Mouse (Mus musculus) kidney, adult 9 months (tissue): ENCODE data around the gene Hnf4a.

ENCODE experiments used
- DNase-seq: peaks from one replicate; pipeline ENCODE4 v3.0.0; 2022

Hnf4a gene

DNA sequence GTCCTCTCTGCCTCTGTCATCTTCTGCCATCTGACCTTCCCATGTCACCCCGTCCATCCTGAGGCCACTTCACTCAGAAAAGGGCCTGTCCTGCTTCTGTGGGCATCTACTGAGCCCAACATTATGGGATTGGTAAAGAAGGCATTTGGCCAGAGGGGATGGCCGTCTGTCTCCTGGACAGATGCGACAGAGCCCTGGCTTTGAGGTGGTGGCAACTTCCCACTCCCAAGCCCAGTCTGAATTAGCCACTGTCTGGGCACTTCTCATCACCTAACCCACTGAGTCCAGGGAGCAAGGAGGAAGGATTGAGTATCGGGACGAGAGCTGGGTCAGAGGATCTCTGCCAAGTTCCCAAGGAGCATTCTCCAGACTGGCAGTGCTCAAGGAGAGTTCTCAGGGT is 14.6 kb upstream of the Hnf4a start, which contains the start of gene R3hdml:
TSS of gene R3hdml (plus strand) at position 301 of the 400 bp plus-strand sequence.
- no peak for DNase-seq

DNA sequence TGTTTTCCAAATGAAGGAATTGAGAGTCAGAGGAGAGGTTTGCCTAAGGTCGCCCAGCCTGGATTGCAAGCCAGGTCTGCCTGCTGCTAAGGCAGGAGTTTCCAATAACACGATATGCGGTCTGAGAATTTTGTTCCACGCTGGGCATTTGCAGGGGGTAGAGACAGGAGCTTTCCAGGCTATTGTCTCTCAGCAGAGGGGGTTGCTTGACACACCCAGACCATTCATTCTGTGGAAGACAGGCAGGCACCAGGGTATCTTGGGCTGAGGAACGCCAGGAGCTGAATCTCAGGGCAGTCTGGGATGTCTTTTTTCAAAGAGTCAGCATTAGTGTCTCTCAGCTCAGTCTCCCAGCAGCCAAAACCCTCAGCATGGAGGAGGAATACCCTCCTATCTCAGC is 13.6 kb upstream of the Hnf4a start:
- DNase-seq, result no peak

DNA sequence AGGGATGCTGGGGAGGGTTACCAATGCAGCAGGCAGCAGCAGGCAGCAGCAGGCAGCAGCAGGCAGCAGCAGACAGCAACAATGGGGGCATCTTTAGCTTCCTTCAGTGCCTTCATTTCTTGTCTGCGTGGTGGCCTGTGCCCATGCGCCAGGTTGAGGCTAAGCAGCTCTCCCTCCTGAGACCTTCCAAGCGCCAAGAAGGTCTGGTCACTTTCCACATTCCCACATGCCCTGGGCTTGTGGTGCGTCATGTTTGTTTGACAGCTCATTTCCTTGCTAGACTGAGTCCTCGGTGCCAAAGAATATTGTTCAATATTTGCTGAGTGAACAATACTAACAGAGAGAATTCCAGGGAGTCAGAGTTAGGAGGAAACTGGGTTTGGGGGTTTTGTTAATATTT is 12.6 kb upstream of the Hnf4a start:
- no peak for DNase-seq

DNA sequence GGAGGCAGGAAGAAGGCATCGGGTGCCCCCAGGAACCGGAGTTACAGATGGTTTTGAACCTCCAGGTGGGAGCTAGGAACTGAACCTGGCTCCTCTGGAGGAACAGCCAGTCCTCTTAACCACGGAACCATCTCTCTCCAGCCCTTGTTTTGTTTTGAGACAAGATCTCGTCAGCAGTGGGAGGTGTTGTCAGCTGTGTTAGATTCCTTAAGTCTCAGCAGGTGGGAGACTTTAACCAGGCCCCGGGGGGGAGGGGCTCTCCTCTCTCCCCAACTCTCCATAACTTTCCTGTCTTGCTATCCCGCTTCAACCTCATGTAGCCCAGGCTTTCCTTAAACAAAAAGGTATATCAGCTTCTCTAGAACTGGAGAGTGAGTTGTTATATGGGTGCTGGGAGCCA is 12.2 kb upstream of the Hnf4a start:
- no peak for DNase-seq

DNA sequence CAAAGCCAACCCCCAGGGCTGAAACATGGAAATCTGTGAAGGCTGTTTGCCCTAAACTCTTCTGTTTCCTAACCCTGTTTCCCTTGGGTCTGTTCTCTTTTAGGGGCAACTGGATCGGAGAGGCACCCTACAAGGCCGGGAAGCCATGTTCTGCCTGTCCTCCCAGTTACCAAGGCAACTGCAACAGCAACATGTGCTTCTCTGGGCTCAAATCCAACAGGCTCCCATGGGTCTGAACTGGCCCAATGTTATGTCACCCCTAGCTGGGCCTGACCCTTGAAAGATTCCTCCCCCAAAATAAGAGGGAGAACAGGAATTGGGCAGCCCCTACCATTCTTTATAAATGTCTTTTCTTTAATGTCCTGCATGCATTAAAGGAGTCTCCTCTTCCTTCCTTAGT is 4.4 kb upstream of the Hnf4a start:
- DNase-seq, result peak; percentile 37

DNA sequence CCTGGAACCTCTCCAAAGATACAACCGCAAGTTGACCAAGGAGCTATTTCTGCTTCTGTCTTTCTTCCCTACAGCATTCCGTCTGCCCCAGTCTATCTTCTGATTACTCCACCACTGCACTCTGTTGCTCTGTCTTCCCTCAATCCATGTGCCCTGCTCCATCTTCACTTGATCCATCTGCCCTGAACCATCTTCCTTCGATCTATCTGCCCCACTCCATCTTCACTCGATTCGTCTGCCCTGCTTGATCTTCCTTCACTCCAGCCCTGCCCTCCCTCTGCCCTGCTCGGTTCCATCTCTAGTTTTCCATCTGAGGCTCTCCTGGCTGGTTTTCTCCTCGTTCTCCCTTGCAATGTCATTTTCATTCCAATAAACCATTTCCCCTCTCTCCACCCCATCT is 3.4 kb upstream of the Hnf4a start:
- no peak for DNase-seq

DNA sequence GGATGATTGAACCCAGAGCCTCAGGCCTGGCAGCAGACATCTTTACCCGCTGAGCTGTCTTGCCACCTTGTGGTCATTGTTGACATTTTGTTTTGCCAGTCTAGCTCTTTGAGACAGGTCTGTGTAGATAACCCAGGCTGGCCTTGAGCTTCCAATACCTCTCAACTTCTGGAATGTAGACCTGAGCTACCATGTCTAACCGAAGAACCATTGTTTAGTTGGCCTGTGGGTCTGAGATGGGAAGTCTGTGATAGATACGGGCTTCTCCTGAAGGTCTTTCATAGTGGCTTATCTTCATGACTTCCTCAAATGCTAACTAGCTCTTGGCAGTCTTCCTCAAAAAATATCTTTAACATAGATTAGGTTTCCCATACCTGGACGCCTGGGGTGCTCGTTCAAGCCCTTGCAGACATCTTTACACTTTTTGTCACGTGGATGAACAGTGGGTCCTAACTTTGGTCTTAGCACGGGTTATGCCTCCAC is 19.2 kb downstream of the Hnf4a start:
- no peak for DNase-seq

DNA sequence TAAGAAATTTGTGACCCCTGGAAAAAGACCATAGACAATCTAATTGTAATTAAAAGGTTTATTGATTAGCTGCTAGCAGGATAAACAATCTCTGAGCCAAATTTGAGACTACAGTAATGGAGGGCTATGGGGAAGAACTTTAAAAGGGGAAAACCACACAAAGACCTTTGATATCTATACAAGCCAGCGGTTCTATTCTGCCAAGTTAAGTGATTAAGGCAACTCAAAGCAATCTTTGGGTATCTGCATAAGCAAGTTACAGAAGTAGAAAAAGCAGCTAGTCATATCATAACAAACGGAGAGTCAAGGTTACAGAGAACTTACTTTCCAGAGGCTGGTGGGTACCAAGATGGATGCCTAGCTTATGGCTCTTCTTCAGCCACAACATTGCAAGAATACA is 20.9 kb downstream of the Hnf4a start:
- no peak for DNase-seq

DNA sequence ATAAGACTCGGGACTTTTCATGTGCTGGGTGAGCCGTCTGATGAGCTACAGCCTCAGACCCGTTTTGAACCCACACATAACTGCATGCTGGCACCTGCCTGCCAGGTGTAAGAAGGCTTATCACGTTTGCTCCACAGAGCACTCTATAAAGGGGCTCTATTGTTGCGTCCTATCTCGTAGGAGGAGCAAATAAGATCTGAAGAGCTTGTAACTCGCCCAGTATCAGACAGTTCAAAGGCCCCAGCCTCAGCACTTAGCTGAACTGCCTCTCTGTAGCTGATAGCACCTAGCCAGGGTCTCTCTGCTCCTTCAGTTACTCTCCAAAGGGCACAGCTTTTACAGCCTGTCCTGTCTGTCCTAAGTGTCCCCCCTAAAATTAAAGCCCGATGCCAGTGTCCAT is 23.8 kb downstream of the Hnf4a start:
- no peak for DNase-seq

DNA sequence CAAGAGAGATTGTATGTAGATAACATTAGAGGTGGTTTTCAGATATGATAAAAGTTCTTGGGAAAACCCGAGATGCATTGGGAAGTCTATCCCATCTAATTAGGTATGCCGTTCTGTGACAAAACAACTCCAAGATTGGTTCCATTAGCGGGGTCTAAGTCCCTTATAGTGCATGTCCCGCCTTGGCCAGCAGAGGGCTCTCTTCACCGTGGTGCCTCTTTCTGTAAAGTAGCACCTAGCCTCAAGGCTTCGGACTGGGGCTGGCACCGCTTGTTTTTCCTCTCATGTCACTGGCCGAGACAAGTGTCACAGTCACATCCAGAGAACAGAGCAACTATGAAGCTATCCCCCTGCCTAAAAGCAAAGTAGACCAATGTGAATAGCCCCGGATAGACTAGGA is 25.3 kb downstream of the Hnf4a start:
- peak; percentile 85 for DNase-seq

DNA sequence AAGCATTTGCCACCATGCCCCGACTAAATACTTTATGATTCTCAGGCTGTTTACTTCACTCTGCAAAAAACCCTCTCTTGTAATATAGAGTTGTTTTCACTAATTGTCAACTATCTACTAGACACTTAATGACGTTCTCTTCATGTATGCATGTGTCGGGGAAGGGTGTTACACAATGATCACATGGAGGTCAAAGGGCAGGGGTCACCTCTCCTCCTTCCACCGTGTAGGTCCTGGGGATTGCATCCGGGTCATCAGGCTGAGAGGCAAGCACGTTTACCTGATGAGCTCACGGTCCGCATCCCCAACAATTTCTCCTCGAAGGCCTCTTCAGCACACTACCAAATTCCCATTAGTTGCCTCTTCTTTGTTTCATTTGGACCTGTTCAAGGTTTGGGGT is 26.6 kb downstream of the Hnf4a start:
- peak; percentile 66 for DNase-seq

DNA sequence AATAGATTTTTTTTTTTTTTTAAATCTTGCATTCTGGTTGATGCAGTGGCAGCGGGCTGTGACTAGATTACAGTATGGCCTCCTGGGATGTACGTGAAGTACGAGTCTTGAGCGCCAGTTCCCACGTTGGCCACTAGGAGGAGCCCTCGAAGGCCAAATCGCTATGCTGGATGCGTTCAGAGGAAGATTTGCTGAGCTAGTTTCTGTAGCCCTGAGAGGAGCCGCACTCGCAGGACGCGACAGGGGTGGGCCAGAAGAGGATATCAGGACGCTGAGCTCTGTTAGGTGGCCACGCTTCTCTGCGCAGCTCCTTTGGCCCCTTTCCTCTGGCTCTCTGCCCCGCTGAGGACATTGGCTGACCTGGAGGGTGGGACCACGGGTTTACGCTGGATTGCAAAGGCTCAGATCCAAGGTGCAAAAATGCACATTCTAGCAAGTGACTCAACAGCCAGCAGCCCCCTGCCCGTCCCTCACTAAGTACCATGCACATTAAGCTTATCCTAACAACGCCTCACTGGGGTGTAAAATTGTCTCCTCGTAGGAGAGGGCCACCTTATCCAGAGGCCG is 28.4 kb downstream of the Hnf4a start:
- peak; percentile 95 for DNase-seq

DNA sequence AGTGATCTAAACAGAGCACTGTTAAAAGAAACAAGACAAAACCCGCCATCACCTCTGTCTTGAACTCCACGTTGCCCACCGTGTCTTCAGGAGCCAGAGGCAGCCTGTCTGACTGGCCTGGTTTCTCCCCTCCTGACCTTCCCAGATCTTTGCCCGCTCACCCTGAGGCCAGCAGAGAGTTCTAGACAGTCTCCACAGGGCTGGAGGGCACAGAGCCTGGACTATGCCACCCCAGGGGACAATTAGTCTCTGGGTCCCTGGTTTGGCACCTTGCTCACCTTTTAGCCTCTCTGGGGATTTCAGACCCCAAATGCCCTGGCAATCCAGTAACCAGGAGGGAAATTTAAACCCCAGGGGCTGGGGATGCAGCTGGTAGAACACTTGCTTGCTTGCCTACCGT is 30.8 kb downstream of the Hnf4a start:
- peak; percentile 72 for DNase-seq

DNA sequence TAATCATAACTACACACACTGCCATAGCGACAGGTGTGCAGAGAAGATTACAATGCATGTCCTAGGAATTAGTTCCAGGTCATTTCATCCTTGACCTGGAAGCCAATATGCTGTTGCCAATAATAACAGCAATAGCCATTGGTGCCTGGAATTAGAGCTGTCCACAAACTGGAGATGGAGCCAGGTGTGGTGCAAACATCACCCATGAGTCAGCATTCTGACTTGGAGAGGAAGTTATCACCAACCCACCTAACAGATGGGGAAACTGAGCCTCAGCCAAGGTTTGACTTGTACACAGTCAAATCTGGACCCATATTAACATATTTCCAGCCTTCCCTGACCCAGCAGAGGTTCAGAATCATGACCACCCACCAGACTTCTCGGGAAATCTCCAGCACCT is 31.8 kb downstream of the Hnf4a start:
- peak; percentile 68 for DNase-seq

DNA sequence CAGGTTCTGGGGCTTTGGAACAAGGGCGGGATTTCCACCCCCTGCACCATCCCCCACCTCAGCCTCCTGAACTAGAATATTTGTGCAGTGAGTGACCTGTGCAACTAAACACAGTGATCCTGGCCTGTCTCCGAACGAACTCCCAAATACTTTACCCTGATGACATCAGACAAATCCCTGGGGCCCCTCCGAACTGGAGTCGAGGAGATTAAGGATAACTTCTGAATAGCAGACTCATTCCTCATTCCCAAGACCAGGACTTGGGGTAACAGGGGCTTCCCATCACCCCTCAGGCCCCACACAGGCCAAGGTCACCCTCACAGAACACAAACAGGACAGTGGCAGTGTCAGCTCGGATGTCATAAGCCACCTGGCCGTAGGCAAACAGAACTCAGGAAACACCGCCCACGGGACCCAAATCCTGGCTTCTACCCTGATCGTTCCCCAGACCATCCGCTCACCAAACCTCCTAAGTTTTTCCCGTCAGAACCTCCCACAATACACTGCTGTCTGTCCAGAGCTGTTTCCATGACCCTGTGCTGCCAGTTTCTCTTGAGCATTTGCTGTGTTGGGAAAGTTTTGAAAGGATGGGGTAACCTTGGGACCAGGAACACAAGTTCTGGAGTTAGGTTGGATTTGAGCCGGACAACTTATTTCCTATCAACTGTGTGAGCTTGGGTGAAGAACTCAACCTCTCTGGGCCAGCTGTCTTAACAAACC is 32.9 kb downstream of the Hnf4a start:
- DNase-seq, result peak; percentile 58

DNA sequence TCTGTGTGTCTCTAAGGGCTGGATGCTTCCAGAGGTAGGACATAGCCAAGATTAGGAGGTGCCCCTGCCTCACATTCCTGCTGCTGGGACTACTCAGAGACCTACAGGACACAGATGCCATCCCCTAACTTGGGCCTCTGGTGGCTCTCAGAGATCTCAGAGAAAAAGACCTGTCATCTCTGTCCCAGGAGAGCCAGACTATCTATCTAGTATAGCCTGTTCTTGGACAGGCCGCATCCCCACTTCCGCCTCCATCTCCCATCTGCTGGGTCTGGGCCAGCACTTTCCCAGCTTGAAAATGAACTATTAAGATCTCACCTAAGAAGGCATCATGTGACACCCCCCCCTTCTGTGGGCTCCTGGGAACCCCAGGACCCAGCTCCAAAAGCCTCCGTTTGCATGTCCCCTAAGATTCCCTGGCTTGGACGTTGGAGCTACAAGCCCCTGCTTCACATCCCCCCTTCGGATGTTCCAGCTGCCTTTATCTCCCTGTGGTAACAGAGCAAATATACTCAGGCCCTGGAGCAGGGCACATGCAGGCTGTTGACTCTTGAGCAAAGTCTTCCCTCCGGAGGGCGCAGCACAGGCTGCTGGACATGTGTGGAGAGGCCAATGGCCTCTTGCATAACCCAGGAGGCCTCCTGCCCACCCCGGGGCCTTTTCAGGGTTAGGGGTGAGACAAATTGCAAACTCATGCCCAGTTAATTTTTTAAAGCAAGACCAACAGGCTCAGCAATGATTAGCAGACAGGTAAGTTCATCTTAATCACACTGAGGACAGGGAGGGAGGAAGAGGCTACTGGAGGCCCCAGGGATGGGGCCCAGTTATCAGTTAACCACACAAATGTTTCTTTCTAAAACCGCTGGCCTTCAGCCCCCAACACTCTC is 33.9 kb downstream of the Hnf4a start:
- DNase-seq, result peak; percentile 95

DNA sequence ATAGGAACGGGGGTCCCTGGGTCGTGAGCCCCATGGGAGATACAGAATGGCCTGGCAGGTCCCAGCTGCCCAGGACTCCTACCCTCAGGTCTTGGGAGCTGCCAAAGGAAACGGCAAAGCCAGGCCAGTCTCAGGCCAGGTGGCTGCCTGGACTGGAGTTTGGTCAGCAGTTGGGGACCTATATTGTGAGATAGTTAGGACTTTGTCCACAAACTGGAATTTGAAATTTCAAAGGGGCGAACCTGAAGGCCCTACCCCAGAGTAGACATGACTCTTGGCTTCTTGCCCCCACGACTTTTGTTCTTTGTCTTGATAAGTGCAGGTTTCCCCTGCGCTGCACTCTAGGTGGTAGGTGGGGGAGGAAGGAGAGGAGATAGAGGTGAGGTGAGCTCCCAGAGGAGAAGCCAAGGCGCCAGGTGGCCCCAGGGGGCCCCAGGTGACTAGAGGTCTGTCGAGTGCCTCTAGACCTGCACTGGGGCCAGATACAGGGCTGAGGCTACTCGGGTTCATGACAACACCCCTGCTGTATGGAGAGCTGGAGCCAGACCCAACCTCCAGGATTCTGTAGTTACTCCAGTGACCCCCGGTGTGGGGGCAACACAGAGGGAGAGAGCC is 35.1 kb downstream of the Hnf4a start:
- peak; percentile 95 for DNase-seq

DNA sequence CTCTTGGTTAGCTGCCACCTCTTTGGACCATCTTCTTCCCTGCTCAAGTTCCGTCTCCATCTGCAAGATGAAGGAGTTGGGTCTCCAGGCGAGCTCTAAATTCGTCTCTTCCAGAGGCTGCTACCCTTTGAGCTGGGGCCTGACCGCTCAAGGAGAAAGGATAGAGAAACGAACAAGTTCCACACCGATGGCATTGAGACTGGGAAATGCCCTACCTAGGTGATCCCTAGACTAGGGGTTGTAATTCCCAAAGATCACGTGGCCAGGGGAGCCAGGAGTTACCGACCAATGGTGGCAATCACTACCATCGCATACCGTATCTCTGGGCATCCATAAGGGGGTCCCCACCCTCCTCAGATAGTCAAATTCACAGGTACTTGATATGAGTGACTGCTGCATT is 36.1 kb downstream of the Hnf4a start:
- DNase-seq, result peak; percentile 62

DNA sequence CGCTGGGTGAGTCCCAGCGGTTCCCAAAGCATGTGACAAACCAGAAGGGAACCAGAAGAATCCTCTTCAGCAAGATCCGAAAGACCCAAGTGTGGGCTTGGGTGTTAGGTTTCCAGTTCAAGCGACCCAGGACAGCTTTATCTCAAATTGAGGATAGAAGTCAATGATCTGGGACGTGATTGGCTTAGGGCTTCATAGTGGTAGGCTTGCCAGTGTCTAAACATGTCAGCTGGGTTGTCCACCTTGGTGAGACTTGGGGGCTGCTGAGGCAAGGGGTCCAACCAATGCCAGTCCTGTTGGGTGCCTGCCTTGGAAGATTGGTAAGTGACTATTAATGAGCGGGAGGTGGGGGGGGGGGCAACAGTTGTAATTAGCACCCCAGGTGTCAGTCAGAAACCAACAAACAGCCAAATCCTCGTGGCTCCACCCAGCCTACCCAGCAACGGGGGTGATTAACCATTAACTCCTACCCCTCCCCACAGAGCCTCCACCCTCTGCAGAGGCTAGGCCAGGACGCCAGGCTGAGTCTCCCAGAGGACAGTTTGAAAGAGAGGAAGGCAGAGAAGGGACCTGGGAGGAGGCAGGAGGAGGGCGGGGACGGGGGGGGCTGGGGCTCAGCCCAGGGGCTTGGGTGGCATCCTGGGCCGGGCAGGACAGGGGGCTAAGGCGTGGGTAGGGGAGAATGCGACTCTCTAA is 40.2 kb downstream of the Hnf4a start:
- peak; percentile 93 for DNase-seq

DNA sequence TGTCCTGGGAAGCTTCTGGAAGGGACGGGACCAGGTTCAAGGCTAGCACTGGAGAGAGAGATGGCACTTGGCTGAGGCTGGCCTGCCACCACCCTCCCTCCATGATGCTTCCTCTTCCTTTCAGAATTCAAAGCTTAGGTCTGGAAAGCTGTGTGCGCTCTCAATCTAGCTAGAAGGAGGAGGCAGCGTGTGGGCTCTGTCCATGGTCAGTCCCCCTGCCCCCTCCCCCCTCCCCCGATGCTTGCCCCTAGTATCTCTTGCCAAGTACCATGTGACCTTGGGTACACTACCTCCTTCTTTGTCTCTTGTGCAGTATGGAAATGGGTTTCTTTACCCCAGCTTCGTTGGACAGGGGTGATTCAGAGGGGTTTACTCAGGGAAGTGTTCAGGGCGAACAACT is 42.2 kb downstream of the Hnf4a start:
- peak; percentile 67 for DNase-seq

DNA sequence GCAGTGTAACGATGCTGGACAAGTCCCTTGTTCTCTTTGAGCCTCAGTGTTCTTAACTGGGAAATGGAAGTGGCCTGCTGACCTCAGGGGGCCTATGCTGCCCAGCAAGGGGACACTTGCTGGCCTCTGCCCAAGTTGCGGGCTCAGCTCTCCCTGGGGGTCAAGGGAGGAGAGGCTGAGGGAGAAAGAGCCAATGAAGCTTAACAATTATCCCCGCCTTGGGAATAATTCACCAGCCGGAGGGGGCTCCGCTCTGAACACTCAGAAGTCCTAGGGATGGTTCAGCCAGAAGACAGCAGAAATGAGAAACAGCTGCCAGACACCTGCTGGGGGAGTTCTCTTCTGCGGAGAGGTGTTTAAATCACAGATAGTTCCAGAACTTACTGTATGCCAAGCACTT is 43.2 kb downstream of the Hnf4a start:
- DNase-seq, result peak; percentile 93

DNA sequence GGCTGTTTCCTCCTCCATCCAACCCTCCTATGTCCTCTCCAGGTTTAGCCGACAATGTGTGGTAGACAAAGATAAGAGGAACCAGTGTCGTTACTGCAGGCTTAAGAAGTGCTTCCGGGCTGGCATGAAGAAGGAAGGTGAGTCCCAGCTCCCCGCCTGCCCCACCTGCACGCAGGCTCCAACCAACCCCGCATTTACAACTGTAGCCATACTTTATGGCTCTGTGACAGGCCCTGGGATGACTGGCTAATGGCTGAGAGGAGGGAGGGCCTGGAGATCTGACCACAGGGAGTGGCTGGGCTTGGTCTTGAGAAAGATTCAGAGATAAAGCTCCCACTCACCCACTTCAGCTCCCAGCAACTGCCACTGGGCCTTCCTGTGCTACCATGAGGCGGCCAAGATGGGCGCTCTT is 45.9 kb downstream of the Hnf4a start:
- peak; percentile 18 for DNase-seq
